Mouse (Mus musculus): Measurements from ENCODE around the gene Atp8a1. TPM values are rescaled to one million over a fixed set of nuclear protein-coding genes. Genes with fewer than 3 reads are reported as not detected.

The Atp8a1 gene
- total RNA-seq, 2 experiments from 2014 or later = 158 to 162 TPM

DNA sequence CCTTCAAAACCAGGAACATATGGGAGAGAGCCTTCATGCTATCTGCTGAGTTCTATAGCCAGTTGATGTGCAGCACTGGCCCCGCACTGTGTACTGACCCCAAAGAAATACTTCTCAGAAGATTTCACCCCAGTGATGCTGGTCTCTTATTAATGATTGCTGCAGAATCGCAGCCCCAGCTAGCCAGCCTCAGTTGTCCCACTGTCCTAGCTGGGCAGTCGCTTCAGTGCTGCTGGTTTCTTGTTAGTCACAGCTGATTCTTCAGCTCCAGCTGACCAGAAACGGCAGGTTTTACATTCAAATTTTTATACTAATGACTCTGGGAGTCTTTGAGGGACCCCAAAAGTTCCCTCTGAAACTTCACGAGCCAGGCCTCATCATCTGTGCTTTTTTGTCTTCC lies 197.2 kb downstream of the Atp8a1 start:
- DNase-seq (ENCODE audit: low spot score in 2 of 2) = no peak
- intact Hi-C loops (cut with DNase I) = no loop called here

DNA sequence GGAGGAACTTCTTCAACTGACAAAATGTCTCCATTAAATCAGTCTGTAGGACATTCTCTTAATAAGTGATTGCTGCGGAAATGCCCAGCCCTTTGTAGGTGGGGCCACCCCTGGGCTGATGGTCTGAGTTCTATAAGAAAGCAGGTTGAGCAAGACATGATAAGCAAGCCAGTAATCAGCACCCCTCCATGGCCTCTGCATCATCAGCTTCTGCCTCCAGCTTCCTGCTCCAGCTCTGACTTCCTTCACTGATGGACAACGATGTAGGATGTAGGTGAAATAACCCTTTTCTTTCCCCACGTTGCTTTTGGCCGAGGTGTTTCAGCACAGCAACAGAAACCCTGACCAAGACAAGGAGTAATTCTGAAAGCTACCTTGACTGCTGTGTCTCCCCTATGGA lies 198.1 kb downstream of the Atp8a1 start:
- DNase-seq (ENCODE audit: low spot score in 2 of 2) = no peak
- intact Hi-C loops (cut with DNase I) = no loop called here

DNA sequence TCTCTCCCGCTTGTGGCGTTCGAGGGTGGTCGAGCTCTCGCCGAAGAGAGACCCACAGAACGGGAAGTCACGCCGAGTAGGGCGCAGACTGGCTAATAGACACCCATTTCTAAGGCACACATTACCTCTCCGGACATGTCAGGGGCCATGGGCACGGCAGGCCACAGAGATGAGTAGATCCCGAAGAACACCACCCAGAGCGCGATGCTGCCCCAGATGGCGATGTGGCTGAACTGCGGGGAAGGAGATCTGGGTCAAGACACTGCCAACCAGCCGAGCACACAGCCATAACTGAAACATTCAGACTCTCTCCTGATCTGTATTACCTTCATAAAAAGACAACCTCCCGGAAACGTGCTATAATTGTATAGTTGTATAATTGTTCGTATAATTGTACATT lies 199.7 kb downstream of the Atp8a1 start:
- DNase-seq (ENCODE audit: low spot score in 2 of 2) = peak in 1 of 2 experiments; percentile 44
- intact Hi-C loops (cut with DNase I) = no loop called here

DNA sequence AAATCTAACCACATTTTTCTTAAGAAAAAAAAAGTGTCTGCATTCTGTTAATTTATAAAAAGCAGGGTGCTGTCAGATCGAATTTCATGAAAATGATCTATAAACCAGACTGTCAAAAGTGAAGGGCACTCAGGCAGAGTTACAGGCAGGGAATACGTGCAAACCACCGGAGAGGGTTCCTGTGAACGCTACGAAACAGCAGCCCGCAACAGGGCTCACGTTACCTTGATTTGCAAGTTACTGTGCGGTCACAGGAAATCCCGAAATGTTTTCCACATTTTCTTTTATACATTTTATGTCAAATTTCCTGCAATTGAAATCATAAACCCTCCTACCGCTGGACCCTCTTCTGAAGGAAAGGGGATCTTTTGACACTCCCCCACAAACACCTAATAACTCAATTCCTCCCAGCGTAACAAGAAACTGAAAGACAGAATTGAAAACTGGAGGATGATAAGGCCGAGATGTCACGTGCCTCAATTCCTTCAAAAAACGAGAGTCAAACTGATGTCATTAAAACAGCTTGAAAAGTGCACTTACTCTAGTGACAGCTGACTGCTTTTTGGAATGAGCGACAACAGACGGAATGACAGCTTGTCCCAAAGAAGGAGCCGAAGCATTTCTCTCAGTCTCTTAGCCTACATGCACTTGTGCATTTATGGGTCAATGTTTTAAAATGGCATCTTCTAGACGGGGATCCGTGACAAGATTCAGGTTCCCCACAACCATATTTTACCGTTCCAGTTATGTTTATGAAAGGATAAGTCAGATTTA lies 200.3 kb downstream of the Atp8a1 start:
- DNase-seq (ENCODE audit: low spot score in 2 of 2) = no peak
- intact Hi-C loops (cut with DNase I) = no loop called here

DNA sequence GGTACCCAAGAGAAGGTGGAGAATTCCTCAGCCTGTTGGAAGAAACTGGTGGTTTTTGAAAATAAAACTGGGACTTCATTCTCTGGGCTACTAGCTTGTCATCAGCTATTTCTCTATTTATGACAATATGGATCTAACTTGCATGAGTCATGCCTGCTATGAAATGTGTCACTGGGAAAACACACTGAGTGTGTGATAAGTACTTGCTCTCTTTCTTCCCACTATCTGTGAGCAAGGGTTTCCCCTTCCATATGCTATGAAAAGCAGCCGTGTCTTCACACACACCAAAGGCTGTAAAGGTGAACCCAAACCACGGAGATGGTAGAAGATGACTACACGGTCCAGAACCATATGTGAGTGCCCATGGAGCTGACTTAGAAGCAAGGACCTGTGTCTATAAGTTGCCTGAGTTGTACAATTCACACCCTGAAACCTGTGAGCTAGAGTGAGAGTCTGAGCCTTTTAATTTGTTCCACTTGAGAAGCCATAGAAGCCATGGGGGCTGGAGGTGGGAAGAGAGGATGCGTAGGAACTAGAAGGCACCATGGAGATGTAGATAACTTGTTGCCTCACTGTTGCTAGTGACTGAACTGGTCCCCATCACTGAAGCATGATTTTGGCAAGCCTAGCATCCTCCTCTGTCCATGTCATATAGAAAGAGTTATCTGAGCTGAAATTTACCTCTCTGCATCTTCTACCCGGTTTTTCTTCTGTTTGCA lies 203.5 kb downstream of the Atp8a1 start:
- intact Hi-C loops (cut with DNase I) = no loop called here
- peak in 1 of 2 experiments; percentile 40 for DNase-seq (ENCODE audit: low spot score in 2 of 2)

DNA sequence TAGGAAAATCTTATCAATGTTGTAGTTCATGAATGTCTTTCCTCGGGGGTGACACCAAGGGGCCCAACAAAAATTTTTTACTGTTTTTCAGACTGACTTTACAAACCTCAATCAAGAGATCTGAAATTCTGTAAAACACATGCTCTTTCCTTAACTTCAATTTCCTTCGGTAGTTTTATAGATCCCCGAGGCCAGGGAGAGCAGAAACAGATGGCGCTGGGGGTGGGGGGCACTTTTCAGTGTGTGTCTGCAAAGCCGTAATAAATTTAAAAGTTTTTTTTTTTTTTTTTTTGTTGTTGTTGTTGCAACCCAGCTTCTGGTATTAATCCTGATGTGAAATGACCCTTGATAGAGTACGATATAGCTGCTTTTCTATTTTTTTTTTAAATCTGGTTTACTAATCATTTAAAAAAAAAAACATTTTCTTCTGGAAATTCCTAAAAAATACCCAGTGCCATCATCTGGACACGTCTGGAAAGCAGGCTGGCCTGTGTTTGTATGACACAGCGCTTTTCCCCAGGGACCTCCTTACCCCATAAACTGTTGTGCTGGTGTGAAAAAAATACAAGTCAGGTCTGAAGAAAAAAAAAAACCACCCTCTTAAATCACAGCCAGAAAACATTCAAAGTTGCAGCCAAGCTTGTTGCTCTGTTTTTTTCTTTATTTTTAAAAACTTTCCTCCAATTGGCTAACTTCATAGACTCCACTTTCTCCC lies 205.7 kb downstream of the Atp8a1 start:
- DNase-seq (ENCODE audit: low spot score in 2 of 2) = no peak
- intact Hi-C loops (cut with DNase I) = no loop called here

DNA sequence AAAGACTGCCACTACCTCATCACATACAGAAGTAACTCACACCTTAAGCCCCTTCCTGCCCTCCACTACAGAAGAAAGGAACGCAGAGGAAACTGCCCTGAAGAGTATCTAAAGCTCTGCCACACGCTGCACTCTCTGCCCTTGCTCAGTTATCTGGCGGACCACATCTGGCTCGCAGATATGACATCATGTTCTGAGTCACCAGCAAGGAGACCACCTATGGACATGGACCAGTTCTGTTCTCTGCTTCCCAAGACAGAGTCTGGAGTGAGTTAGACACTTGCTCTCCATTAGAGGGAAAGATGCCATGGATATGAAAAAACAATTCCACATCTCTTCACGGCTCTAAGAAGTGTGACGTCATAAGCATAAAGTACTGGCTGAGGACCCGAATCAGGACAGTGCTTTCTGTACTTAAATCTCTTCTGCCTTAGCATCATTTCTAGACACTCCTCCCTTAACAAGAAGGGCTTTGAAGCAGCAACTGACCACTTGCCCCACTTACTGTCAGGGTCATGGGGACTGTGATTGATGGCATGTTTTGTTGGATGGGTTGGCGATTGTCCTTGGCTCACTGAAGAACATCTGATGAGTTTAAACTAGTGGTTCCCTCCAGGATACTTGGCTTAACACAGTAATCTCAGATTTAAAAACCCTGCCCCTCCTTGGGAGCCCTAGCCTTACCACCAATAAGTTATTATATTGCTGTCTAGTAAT lies 206.5 kb downstream of the Atp8a1 start:
- DNase-seq (ENCODE audit: low spot score in 2 of 2) = no peak
- intact Hi-C loops (cut with DNase I) = no loop called here

DNA sequence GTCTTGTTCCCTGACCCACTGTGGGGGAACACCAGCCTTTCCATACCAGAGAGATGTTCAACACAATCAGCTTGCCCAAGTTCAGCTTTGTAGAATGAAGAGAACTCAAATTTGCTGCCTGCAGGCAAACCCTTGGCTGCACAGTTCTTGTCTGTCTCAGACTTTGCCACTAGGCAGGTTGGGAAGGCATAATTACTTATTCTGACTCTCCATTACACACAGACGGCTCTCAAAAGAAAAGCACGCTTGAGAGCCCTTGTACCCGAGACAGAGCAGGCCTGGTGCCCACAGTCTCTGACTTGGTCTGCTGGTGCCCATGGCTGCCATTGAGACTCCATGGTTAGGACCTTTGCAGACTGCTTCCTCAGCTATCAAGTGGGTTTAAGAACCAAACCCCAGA lies 212.9 kb downstream of the Atp8a1 start:
- intact Hi-C loops (cut with DNase I) = no loop called here
- DNase-seq (ENCODE audit: low spot score in 2 of 2) = no peak

DNA sequence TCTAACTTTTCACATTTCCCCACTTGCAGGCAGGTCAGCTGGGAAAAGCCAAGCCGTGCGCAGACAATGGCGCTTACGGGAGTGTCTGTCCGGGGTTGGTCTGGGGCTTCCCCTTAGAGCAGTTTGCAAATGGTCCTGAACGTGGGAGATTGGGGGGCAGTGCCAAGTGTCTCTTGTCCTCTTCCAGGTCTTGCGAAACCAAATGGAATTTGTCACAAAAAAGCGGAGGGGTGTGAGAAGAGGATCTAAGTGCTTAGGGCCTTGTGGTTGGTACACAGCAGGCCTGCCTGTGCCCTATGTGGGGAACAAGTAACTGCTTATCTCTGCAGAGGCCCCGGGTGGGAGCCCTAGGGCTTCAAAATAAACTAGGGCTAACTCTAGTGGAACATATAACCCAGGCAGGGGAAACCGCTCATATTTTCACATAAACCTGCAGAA lies 213.4 kb downstream of the Atp8a1 start:
- intact Hi-C loops (cut with DNase I) = no loop called here
- DNase-seq (ENCODE audit: low spot score in 2 of 2) = no peak

DNA sequence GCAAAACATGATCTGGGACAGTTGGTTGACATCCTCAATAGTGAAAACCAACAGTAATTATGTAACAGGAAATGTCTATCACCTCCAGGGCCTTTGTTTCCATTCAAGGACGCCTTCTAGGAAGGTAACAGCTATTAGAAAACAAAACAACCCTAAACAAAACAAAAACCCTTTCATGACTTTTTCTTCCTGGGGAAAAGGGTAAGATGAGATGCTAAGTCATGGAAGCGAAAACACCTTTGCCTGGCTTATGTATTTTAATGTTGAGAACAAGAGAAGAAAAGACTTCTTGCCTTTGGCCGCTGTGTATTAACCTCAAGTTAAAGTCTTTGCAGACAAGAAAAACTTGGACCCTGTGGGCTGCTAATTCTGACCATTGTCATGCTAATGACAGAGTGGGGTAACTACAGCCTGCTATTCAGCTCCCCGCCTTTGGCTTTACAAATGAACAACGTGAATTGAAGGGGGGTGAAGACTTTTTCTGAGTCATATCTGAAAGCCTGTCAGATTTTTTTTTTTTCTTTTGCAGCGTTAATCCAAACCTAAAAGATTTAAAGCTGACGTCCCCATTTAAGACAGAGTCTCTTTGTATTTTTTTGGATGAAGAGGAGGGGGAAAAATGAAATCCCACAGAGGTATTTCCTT lies 214.0 kb downstream of the Atp8a1 start:
- DNase-seq (ENCODE audit: low spot score in 2 of 2) = no peak
- intact Hi-C loops (cut with DNase I) = no loop called here

DNA sequence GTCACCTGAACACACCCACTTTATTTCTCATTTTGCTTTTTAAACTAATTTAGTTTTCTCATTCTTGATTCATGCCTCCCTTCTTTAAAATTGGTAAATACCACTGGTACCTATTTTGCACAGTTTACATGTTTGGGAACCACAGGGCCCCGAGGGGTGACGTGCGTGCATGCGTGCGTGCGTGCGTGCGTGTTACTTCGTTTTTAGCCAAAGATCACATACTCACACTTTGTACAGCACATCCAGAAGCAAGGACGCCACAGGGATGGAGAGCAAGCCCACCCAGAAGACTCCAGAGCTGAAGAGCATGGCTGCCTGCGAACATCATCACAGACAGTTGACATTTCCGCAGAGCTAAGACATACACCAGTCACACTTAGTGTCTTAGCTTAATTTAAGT lies 216.0 kb downstream of the Atp8a1 start:
- DNase-seq (ENCODE audit: low spot score in 2 of 2) = no peak
- intact Hi-C loops (cut with DNase I) = no loop called here

DNA sequence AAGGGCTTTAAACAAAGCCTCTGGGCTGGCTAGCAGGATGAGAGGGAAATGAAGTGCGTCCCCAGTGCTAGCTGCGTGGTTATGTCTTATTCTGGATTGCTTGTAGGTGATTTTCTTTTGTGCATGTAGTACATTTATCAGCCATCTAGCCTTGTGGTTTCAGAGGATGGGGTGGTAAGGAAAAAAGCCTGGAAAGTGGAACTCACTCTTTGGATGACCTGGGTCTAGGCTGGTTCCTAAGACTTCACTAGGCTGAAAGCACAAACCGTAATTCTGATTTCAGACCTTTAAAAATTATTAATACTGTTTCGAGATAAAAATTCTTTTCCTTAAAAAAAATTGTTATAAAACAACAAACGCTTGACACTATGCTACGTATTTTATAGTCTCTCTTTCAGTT lies 217.4 kb downstream of the Atp8a1 start:
- no peak for DNase-seq (ENCODE audit: low spot score in 2 of 2)
- intact Hi-C loops (cut with DNase I) = no loop called here

DNA sequence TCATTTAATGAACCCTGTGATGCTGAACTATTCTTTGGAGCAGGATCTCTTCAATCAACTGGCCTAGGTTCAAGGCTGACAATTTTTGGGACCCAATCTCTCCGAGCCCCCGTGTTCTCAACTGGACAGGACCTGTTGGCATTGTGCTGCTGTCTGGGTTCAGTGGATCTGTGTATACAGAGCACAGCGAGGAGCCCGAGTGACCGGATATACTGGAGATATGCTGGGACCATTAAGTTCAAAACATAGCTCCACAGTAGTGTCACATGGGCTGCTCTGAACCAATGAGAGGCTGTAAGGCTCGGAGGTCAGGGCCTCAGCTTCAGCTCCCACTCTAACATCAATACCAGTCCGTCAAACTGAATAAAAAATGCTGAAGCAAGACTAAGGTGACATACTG lies 217.8 kb downstream of the Atp8a1 start:
- DNase-seq (ENCODE audit: low spot score in 2 of 2) = no peak

DNA sequence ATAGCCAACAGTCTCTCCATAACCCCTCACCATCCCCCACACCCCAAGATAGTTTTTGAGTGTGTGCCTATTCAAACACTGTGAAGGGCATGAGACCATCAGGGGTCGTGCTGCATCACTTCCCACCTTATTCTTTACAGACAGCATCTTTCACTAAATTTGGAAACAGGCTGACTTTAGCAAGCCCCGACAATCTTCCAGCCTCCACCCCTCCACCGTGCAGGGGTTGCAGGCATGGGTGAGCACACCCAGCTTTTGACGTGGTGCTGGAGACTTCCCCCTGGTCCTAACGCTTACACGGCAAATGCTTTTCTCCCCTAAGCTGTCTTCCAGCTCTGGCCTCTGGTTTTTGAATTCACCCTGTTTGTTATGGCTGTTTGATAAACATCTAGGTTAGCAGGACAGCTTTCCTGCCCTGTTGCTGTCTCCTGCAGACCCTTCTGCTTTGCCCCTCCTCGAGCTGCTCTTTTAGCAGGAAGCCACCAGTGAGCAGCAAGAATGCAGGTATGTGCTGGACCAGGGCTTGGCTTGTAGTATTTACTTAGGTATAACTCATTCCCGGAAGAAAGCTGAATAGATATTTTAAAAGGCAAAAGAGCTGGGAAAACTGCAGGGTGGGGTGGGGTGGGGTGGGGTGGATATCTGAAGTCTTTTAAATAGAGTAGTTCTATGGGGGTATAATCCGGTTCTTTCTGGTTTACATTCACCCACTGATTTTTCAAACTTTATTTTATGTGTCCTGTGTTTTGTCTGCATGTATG lies 218.9 kb downstream of the Atp8a1 start:
- intact Hi-C loops (cut with DNase I) = no loop called here
- DNase-seq (ENCODE audit: low spot score in 2 of 2) = no peak

More for the DNA sequence above, 217.8 kb downstream of the Atp8a1 start:
- intact Hi-C loops (cut with DNase I) = no loop called here

DNA sequence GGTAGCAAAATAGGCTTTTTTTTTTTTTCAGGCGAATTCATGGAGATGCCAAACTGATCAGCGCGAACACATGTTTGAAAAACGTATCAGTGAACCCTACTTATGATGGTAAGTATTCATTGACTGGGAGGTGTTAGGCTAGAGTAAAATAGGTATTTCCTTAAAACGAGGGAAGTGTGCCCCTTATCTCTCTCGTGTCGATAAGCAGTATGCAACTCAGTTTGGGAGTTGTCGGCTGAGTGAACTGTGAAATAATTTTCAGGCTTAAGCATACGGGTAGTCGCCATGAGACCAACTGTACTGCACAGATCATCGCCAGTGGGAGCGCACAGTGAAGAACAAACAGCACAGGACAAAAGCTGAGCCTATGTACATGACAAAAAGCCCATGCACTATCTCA lies 226.0 kb downstream of the Atp8a1 start:
- DNase-seq (ENCODE audit: low spot score in 2 of 2) = no peak
- intact Hi-C loops (cut with DNase I) = loop anchor here (5.0 kb wide), 1 partner anchor 89 kb away; no protein-coding TSS in a partner anchor

DNA sequence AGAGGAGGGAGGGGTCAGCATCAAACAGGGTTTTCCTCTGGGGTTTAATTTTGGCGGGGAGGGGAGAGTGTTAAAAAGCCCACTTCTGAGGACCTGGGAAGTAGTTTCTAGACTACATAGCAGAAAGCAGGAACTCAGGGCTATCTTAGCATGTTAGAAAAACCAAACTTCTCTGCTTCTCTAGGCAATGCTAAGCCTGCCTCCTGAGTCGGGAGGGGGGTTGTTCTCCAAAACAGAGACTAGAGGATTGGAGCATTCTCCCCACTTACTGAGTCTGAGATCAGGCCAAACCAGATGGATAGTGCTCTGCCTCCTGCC lies 237.8 kb downstream of the Atp8a1 start:
- intact Hi-C loops (cut with DNase I) = loop anchor here (10.0 kb wide), 1 partner anchor 515 kb away; the partner anchor contains the start of gene Phox2b
- DNase-seq (ENCODE audit: low spot score in 2 of 2) = no peak

DNA sequence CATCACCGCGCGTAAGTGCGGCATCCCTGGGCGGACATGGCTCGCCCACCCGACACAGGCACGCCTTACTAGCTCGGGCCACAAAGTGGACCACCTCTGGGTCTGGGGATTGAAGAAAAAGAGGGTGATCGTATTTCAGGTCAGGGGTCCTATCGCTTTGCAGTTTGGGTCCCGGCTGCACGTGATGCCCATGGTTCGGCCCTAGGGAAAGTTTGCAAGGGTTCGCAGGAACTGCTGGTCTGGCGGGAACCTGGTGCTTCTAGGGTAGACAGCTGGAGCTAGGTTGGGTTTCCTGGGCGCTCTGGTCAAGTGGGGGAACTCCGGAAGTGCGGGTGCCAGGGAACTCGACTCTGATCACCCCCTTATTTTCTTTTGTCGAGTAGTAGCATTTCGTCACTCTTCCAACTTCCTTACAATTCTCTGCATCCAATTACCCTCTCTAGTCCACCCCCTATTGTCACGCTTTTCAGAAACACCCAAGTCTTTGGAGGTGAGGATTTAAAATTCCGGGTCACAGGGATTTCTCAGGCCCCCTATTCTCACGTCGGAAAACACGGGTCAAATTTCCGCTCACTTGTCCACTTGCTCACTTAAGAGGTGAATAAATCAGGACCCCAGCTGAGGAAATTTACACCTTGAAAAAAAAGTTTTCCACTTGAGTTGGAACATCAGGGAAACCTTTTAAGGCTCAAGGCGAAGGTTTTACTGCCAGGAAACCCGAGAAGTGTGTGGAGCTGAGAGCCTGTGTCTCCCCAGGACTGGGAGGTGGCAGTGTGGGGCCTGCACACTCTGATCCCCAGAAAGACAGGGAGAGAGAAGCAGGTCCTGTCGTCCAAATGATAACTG lies 238.3 kb downstream of the Atp8a1 start:
- intact Hi-C loops (cut with DNase I) = loop anchor here (10.0 kb wide), 1 partner anchor 514 kb away; the partner anchor contains the start of gene Phox2b
- DNase-seq (ENCODE audit: low spot score in 2 of 2) = no peak
